Mouse (Mus musculus) liver, embryonic 14.5 days (tissue): Measurements from ENCODE around the gene Micu1.

Experiments
- CTCF ChIP-seq: IDR thresholded peaks from 2 replicates; pipeline ENCODE4 v1.5.1; 2016; ENCODE audit warnings: antibody characterized with exemption, low read depth, control low read depth
- EP300 ChIP-seq: IDR thresholded peaks from 2 replicates; pipeline ENCODE4 v1.6.1; 2016; ENCODE audit warnings: antibody characterized with exemption, low read depth

DNA sequence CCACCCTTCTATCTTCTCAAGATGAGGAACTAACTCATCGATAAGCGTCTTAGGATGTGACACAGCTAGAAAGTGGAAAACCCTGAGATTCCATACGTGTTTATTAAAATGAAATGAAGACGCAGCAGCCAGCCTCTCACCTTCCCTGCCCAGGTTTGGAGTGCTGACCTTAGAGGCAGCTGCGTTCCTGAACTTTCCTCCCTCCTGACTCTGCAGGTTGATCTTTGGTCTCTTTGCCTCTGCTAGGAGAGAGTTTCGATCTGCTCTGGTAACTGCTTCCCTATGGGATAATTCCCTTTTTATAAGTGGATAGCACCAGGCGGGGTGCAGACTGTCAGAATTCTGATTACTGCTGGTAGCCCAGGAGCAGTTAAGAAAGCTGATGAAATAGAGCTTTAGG is 178.6 kb downstream of the Micu1 start:
- TF ChIP-seq CTCF (no peak), EP300 (no peak)
